Mouse (Mus musculus) testis, adult 2 months (tissue): ENCODE data around the gene Zfp36. TPM values are rescaled to one million over a fixed set of nuclear protein-coding genes. Genes with fewer than 3 reads are reported as not detected.

Experiments
- H3K27ac ChIP-seq: fragments of 200-500 bp; 2 replicates; pipeline ENCODE4 v1.5.1; 2012; ENCODE audit warnings: low read depth, low read length; ENCODE audit not compliant: control insufficient read depth, insufficient read depth
- H3K27me3 ChIP-seq: fragments of 200-500 bp; 2 replicates; pipeline ENCODE4 v1.6.1; 2012; ENCODE audit warnings: mild to moderate bottlenecking, low read length, moderate library complexity; ENCODE audit not compliant: control insufficient read depth, insufficient read depth
- H3K36me3 ChIP-seq: fragments of 200-500 bp; 2 replicates; pipeline ENCODE4 v1.6.1; 2012; ENCODE audit warnings: mild to moderate bottlenecking, low read length; ENCODE audit not compliant: control insufficient read depth, insufficient read depth
- H3K4me1 ChIP-seq: fragments of 200-500 bp; 2 replicates; pipeline ENCODE4 v1.6.1; 2012; ENCODE audit warnings: low read length; ENCODE audit not compliant: control insufficient read depth, insufficient read depth
- H3K4me3 ChIP-seq: fragments of 200-500 bp; 2 replicates; pipeline ENCODE4 v1.5.1; 2012; ENCODE audit warnings: low read depth, mild to moderate bottlenecking, low read length, moderate library complexity, mixed read lengths; ENCODE audit not compliant: control insufficient read depth
- CTCF ChIP-seq: fragments of 200-500 bp; IDR thresholded peaks from 2 replicates; pipeline ENCODE4 v1.5.1; 2012; ENCODE audit warnings: low read depth, mild to moderate bottlenecking, inconsistent platforms, low read length, moderate library complexity; ENCODE audit not compliant: control insufficient read depth, insufficient read depth, insufficient replicate concordance
- POLR2A ChIP-seq: fragments of 200-500 bp; IDR thresholded peaks from 2 replicates; pipeline ENCODE4 v1.6.1; 2012; ENCODE audit warnings: low read depth, mild to moderate bottlenecking, inconsistent platforms, low read length, moderate library complexity; ENCODE audit not compliant: control insufficient read depth
- polyA plus RNA-seq: library from polyadenylated mRNA; depleted of rRNA; stranded (reverse); fragments of >200 nt; gene quantifications from 2 replicates; pipeline ENCODE4 v1.2.3, GENCODE M21; 2012

Zfp36 gene
- polyA plus RNA-seq, 1 experiment = 3.8 TPM

DNA sequence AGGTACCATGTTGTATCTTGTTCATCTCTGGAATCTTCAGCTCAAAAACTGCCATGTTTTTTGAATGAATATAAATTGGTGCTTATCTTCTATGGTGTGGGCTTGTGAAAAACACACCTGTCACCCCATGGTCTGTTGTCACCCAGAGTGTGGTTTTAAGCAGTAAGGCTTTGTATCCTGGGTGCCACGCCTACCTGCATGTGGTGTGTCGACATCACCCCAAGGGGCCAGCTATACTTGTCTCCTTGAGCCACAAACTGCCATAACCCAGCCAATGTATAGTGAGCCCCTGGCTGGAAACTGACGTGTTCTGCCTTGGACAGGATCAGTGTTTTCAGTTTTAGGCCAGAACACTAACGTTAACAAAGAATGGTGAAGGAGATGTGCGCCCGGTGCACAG, 4.1 kb upstream of the Zfp36 start:
- H3K27ac ChIP-seq = no peak overlapping the region
- H3K36me3 ChIP-seq = no peaks in the 10 kb centered on the region
- TF ChIP-seq CTCF (no peak), POLR2A (no peak)
- peaks cover 30% of the 10 kb centered on the region for H3K4me1 ChIP-seq
- no peaks in the 10 kb centered on the region for H3K27me3 ChIP-seq
- H3K4me3 ChIP-seq = no peak overlapping the region

DNA sequence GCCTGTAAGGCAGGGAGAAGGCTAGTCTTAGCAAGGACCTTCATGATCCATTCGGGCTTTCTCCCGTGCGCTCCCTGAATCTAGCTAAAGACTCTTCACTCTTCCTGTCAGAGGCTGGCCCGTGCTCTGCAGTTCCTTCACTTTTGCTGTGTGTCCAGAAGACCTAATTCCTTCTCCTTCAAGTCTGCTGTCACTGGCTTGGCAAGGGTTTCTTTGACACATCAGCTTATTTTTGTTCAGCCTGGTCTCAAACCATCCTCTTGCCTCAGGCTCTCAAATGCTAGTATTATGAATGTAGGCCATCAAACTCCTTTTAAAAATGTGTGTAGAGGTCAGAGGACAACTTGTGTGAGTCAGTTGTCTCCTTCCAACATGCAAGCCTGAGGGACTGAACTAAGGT, 3.6 kb upstream of the Zfp36 start:
- Histone ChIP-seq H3K4me1 (peaks cover 30% of the 10 kb centered on the region), H3K36me3 (no peaks in the 10 kb centered on the region), H3K27me3 (no peaks in the 10 kb centered on the region), H3K27ac (no peak overlapping the region), H3K4me3 (no peak overlapping the region)
- TF ChIP-seq CTCF (no peak), POLR2A (no peak)

DNA sequence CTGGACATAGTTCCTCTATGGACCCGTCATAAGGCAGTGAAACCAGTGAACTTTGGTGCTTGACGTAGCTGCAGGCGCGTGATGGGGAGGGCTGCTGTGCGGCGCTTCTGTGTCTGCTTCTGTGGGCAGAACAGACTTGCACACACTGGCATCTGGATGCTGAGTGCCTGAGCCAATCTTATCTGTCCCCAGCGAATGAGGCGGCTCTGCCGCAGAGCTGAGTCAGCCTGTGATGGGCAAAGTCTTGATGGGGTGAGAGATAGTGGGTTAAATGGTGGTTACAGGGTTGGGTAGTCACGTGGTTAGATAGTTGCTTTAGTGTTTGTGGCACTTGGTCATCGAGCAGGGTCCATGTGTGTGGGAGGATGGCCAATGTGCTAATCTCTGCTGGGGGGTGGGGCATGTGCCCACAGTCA, 2.9 kb upstream of the Zfp36 start:
- H3K27me3 ChIP-seq = no peaks in the 10 kb centered on the region
- peaks cover 33% of the 10 kb centered on the region for H3K4me1 ChIP-seq
- TF ChIP-seq CTCF (no peak), POLR2A (no peak)
- peak overlapping the region; percentile 88 for H3K27ac ChIP-seq
- H3K36me3 ChIP-seq = no peaks in the 10 kb centered on the region
- H3K4me3 ChIP-seq = peak overlapping the region; percentile 26

DNA sequence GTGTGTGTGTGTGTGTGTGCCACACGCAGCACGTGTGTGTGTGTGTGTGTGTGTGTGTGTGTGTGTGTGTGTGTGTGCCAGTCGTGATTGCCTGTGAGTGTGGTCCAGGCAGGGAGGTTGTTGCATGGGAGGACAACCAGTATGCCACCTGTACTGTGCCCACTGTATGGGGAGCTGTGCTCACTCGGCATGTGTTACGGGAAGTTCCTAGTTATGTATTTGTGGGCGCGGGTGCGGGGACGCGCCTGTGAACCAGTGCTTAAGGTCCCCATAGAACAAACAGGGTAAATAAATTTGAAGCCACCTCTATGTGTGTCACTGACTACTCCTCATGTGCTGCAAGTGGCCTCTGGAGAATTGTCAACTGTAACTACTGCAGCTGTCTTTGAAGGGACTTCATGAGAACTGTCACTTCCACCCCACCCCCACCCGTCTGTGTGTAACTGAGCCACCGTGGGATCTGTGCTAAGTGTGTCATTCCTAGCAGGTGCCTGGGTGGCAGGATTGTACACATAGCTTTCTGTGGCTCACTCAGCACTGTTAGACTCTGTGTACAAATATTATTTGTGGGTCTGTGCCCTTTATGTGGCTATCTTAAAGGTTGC, 2.4 kb upstream of the Zfp36 start:
- no peak for TF ChIP-seq CTCF
- Histone ChIP-seq H3K36me3 (no peaks in the 10 kb centered on the region), H3K27me3 (no peaks in the 10 kb centered on the region), H3K4me3 (peak overlapping the region; percentile 82), H3K4me1 (peaks cover 39% of the 10 kb centered on the region), H3K27ac (peak overlapping the region; percentile 88)

DNA sequence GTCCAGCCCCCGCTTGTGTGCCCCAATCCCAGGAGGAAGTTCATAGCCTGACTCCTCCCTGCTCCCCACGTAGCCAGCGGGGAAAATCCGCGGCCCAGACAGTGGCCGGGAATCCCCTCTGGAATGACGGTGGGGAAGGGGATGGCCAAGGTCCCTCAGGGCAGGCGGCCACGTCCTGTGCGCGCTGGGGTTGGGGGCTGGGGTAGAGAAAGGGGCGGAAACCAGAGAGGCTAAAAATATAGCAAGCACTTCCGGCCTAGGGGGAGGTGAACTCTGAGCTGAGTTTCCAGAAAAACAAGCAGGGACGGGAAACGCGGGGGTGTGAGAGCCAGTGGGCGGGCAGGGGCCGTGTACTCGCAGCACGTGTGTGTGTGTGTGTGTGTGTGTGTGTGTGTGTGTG, 1.9 kb upstream of the Zfp36 start:
- Histone ChIP-seq H3K27ac (peak overlapping the region; percentile 91), H3K4me1 (peaks cover 40% of the 10 kb centered on the region)

DNA sequence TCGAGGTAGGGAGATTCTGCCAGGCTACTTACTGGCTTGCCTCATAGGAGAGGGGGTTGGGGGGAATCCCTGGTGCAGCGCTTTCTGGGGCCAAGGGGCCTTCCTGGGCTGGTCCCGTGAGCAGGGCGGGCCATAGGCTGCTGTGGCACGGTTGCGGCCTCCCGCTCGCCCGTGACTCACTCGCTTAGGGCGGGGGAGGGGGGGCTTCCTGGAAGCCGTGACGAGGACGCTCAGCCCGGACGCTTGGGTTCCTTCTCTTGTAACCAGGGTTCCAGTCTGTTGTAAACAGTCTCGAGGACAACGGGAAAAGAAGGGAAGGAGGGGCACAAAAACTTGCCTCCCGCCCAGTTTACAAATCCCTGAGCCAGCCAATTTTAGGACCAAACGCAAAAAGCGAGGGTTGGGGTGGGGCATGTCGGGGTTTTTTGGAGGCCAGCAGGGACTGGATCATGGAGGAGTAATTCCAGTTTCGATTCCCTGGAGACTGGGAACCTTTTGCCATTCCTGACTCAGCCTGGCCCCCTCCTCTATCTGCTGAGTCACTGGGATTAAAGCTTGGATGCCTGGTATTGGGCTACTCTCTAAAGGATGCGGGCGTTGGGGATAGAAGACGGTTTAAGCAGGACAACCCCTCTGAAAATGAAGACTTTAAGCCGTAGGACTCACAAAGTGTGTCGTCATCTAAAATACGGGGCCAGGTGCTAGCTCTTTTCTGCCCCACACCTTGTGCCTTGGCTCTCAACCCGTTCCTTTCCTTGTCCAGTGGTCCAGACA, 1.2 kb upstream of the Zfp36 start:
- H3K4me3 ChIP-seq = peak overlapping the region; percentile 82
- no peaks in the 10 kb centered on the region for H3K36me3 ChIP-seq
- H3K4me1 ChIP-seq = peaks cover 43% of the 10 kb centered on the region
- H3K27me3 ChIP-seq = no peaks in the 10 kb centered on the region
- no peak for TF ChIP-seq CTCF
- TF ChIP-seq POLR2A = peak; percentile 48; the same call in 1 of the 2 replicates
- H3K27ac ChIP-seq = peak overlapping the region; percentile 91

More for the DNA sequence above, 1.9 kb upstream of the Zfp36 start:
- TF ChIP-seq POLR2A (no peak), CTCF (no peak)
- Histone ChIP-seq H3K36me3 (no peaks in the 10 kb centered on the region), H3K27me3 (no peaks in the 10 kb centered on the region), H3K4me3 (peak overlapping the region; percentile 82)

DNA sequence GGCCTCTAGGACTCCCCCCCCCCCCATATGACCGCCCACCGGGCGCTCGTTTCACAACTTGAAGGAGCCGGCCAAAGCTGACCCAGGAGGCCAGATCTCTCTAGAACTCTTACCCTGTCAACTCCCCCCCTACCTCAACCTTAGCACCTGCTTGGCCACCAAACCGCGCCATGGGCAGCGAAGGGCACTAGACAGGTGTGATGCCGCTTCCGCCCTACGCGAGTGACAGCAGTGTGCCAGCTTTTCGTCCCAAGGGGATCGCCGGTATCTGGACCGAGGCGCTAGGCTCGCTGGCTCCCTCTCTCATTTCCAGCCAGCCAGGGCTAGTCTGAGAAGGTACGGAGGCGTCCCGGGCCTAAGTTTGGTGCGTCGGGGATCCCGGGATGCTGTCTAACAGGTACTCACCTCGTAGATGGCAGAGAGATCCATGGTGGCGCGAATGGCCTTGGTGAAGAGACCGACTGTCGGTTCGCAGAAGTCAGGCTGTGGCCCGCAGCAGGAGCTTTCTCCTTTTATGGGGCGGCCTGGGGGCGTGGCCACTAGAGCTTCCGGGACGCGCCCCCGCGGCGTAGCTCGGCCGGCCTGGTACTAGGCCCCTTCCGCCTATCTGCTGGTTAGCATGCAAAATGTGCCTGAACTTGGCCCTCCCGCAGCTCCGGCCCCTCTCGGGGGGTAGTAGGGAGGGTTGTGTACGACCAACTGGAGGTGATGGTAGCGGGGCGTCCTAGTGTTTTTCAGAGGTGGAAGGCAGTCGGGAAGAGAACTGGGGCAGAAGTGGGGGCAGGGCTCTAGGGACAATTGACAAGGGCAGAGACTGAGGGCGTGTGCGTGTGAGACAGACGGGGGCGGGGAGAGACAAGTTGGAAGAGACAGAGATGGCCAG, 1.0 kb downstream of the Zfp36 start:
- TF ChIP-seq POLR2A = peak; percentile 96
- no peak for TF ChIP-seq CTCF
- peaks cover 51% of the 10 kb centered on the region for H3K4me1 ChIP-seq
- no peaks in the 10 kb centered on the region for H3K27me3 ChIP-seq
- H3K4me3 ChIP-seq = peak overlapping the region; percentile 86
- H3K27ac ChIP-seq = peak overlapping the region; percentile 91
- no peaks in the 10 kb centered on the region for H3K36me3 ChIP-seq
